In the genomic region with DNA sequence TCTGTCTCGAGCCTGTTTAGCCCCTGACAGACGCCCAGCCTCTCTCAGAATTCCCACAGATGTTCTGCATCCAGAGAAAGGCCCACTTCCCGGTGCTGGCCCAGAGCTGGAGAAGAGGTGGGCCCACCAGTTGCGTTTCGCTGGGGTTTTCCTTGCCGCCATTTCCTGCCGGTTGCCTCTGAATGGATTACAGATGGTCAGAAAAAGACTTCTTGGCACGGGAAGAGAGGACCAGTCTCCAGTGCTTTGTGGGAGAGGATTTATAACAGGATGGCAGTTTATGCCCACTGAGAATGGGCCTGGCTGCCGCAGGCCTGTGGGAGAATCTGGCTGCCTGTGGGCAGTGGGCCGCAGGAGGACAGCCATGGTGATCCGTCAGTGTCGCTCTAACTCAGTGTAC, we compare ENCODE assay signal across 8 mouse cellular contexts. TPM values are rescaled to one million over a fixed set of nuclear protein-coding genes. Genes with fewer than 3 reads are reported as not detected.
DNase-seq lines count a peak whose midpoint lies in the region; ATAC-seq and TF ChIP-seq lines count a peak whose summit lies in the region.

No protein-coding gene starts in this region.

- no peak for ATAC-seq in intestine, embryonic 15.5 days
- peak; percentile 85 for ATAC-seq in neural tube, embryonic 12.5 days (ENCODE audit: low FRiP score, low read depth)

- H3K36me3 ChIP-seq in intestine, embryonic 15.5 days = no peaks in the 10 kb centered on the region
- H3K36me3 ChIP-seq in neural tube, embryonic 12.5 days = no peaks in the 10 kb centered on the region

- H3K4me3 ChIP-seq in layer of hippocampus, adult 2 months = no peak overlapping the region
- H3K4me3 ChIP-seq in intestine, embryonic 15.5 days (replicated peaks) = no peak overlapping the region
- H3K4me3 ChIP-seq in neural tube, embryonic 12.5 days = no peak overlapping the region

- no peaks in the 10 kb centered on the region for H3K27me3 ChIP-seq in intestine, embryonic 15.5 days (replicated peaks)
- H3K27me3 ChIP-seq in neural tube, embryonic 12.5 days (replicated peaks) = no peaks in the 10 kb centered on the region

- H3K27ac ChIP-seq in layer of hippocampus, adult 2 months = 0 out of 2 replicates have a peak overlapping the region, but pooled peaks have one; percentile 21
- H3K27ac ChIP-seq in intestine, embryonic 15.5 days = peak overlapping the region; percentile 69; the same call in 1 of the 2 replicates
- no peak overlapping the region for H3K27ac ChIP-seq in neural tube, embryonic 12.5 days

- no peak for DNase-seq in layer of hippocampus, adult 2 months (ENCODE audit: low spot score in 2 of 2)
- DNase-seq in layer of hippocampus, adult 8-10 months (ENCODE audit: low spot score in 2 of 2) = no peak
- peak; percentile 46 to 56 for DNase-seq in cerebellum, postnatal 36 days
- DNase-seq in thymus, postnatal 4 days = no peak
- DNase-seq in urinary bladder, postnatal 4 days (ENCODE audit: low spot score in 2 of 2) = no peak
- DNase-seq in retina, postnatal 1 day = no peak

- TF ChIP-seq CTCF in layer of hippocampus, adult 2 months (conservative IDR thresholded peaks at IDR 0.05) = no peak

- no peak overlapping the region for H3K9ac ChIP-seq in intestine, embryonic 15.5 days
- H3K9ac ChIP-seq in neural tube, embryonic 12.5 days = no peak overlapping the region

- peaks cover 8% of the 10 kb centered on the region; the same call in 1 of the 2 replicates for H3K4me1 ChIP-seq in intestine, embryonic 15.5 days (replicated peaks)
- H3K4me1 ChIP-seq in neural tube, embryonic 12.5 days = peaks cover 16% of the 10 kb centered on the region

- H3K4me2 ChIP-seq in intestine, embryonic 15.5 days (replicated peaks) = no peak overlapping the region
- H3K4me2 ChIP-seq in neural tube, embryonic 12.5 days (replicated peaks) = peak overlapping the region; percentile 18; the same call in 1 of the 2 replicates

- WGBS in intestine, embryonic 15.5 days = 47% methylated on average over 12 of the region's 12 CpGs
- WGBS in neural tube, embryonic 12.5 days = 14% methylated on average over 12 of the region's 12 CpGs

- no peaks in the 10 kb centered on the region for H3K9me3 ChIP-seq in intestine, embryonic 15.5 days
- no peaks in the 10 kb centered on the region for H3K9me3 ChIP-seq in neural tube, embryonic 12.5 days

RNA-seq across cellular contexts. Expression of gene Atxn7l1, which starts 15.0 kb away (rescaled TPM):
- 10 to 100 TPM; 62.0 to 62.9 TPM for total RNA-seq in layer of hippocampus, adult 2 months (2021)
- total RNA-seq in layer of hippocampus, adult 8-10 months (2022) = 10 to 100 TPM; 56.9 to 65.7 (median 60.7) TPM
- 12.5 and 13.5 TPM in 2 replicates for polyA plus RNA-seq in intestine, embryonic 15.5 days (2015; fragmentation: Nextera tagmentation; extraction: Ambion mirVana)
- polyA plus RNA-seq in neural tube, embryonic 12.5 days (2016; fragmentation: Nextera tagmentation; extraction: Ambion mirVana) = 13.4 and 16.6 TPM in 2 replicates

Comparison
In these comparisons a context has a peak if more than half of its experiments do, and no peak if none do; other contexts are left out.
1. DNase-seq: peak in cerebellum, postnatal 36 days (2 of 2); none in layer of hippocampus, adult 2 months (0 of 2), layer of hippocampus, adult 8-10 months (0 of 2), thymus, postnatal 4 days (single experiment), urinary bladder, postnatal 4 days (0 of 2) and retina, postnatal 1 day (single experiment).